Mouse (Mus musculus) ES-Bruce4 (cell line): ENCODE data around the gene Itga9.
A peak's percentile ranks its signal among the peaks of the same experiment; 100 is the strongest.

ENCODE experiments used
- CTCF ChIP-seq: IDR thresholded peaks from one replicate; pipeline ENCODE4 v1.8.1; 2011; ENCODE audit warnings: low read depth, low read length
- EP300 ChIP-seq: IDR thresholded peaks from 2 replicates; pipeline ENCODE4 v1.6.1; 2011; ENCODE audit warnings: low read depth, low read length; ENCODE audit not compliant: insufficient read depth
- POLR2A ChIP-seq: IDR thresholded peaks from one replicate; pipeline ENCODE4 v1.8.1; 2011; ENCODE audit warnings: low read length; ENCODE audit not compliant: insufficient read depth

DNA sequence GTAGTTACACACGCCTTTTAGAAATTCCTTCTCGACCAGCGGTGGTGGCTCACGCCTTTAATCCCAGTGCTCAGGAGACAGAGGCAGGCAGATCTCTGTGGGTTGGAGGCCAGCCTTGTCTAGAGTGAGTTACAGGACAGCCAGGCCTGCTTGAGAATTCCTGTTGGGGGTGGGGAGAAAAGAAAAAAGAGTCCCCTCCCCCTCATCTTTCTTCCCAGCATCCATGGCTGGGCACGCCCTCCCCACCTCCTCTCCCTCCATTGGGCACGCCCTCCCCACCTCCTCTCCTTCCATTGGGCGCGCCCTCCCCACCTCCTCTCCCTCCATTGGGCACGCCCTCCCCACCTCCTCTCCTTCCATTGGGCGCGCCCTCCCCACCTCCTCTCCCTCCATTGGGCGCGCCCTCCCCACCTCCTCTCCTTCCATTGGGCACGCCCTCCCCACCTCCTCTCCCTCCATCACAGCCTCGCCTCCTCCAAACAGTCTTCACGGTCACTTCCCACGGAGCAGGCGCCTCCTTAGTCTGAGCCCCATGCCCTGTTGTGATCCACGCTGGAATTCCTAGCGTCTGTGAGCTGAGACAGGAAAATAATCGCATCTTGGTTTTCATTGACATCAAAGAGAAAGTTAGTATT lies 186.8 kb downstream of the Itga9 start:
- TF ChIP-seq CTCF (no peak), POLR2A (no peak), EP300 (0 out of 2 replicates have a peak, but pooled peaks have one; percentile 2)
